Mouse (Mus musculus): ENCODE measurements around the gene Gm28035.

- no peak for TF ChIP-seq CTCF (IDR thresholded peaks at IDR 0.05; ENCODE audit: insufficient read depth, low read depth, low read length)
- TF ChIP-seq POLR2A (IDR thresholded peaks at IDR 0.05; ENCODE audit: insufficient read depth, low read depth, low read length), result no peak
These were observed 19.0 kb downstream of the Gm28035 start for GRCm38 (mm10) chr2:30259131-30260064.

All from olfactory bulb, adult 2 months (tissue).